Mouse (Mus musculus) embryonic facial prominence, embryonic 10.5 days (tissue): ENCODE data around the gene Fbxw11. TPM values are rescaled to one million over a fixed set of nuclear protein-coding genes. Genes with fewer than 3 reads are reported as not detected.
A peak's percentile ranks its signal among the peaks of the same experiment; 100 is the strongest.
"Not testable (repeated sequence)": the region's sequence is repeated elsewhere in the genome, so short reads cannot be mapped to it uniquely, and the experiment has no call there.

ENCODE experiments used
- DNase-seq: peaks from one replicate; pipeline ENCODE4 v3.0.0-alpha.2; 2017; ENCODE audit warnings: low spot score
- H3K27ac ChIP-seq: fragments of 300-500 bp; sonication (generic); replicated peaks from 2 replicates; pipeline ENCODE4 v1.5.1; 2016; ENCODE audit warnings: mild to moderate bottlenecking
- H3K27me3 ChIP-seq: fragments of 300-500 bp; sonication (generic); replicated peaks from 2 replicates; pipeline ENCODE4 v1.6.1; 2016; ENCODE audit warnings: low read depth, mild to moderate bottlenecking; ENCODE audit not compliant: poor library complexity, severe bottlenecking
- H3K36me3 ChIP-seq: fragments of 300-500 bp; sonication (generic); replicated peaks from 2 replicates; pipeline ENCODE4 v1.6.1; 2016; ENCODE audit warnings: mild to moderate bottlenecking, moderate library complexity
- H3K4me1 ChIP-seq: fragments of 300-500 bp; sonication (generic); 2 replicates; pipeline ENCODE4 v1.6.1; 2016
- H3K4me3 ChIP-seq: fragments of 300-500 bp; sonication (generic); 2 replicates; pipeline ENCODE4 v1.5.1; 2016; ENCODE audit warnings: mild to moderate bottlenecking, moderate library complexity
- H3K9me3 ChIP-seq: fragments of 300-500 bp; sonication (generic); 2 replicates; pipeline ENCODE4 v1.6.1; 2016; ENCODE audit warnings: mild to moderate bottlenecking
- WGBS: fragments of 180-500 bp; shearing (Covaris S2); methylation state at CpG from one replicate; pipeline ENCODE4 v1.1.7; 2016; 5-methylcytosine and 5-hydroxymethylcytosine counted together
- polyA plus RNA-seq: library from polyadenylated mRNA; unstranded; fragments of >200 nt; fragmentation: Nextera tagmentation; extraction: Ambion mirVana; gene quantifications from 2 replicates; pipeline ENCODE4 v1.2.1, GENCODE M21; 2016

Gene Fbxw11
- polyA plus RNA-seq, 1 experiment from 2014 or later, result 88.8 TPM

- Histone ChIP-seq H3K4me3 (peak overlapping the region; percentile 33; the same call in 1 of the 2 replicates), H3K36me3 (no peaks in the 10 kb centered on the region), H3K27ac (peak overlapping the region; percentile 48; the same call in 1 of the 2 replicates), H3K9me3 (no peaks in the 10 kb centered on the region), H3K4me1 (peaks cover 47% of the 10 kb centered on the region), H3K27me3 (no peaks in the 10 kb centered on the region)
- 15% methylated on average over 11 of the region's 11 CpGs for WGBS
- DNase-seq, result peak; percentile 67
These were observed 27.0 kb upstream of the Fbxw11 start for GRCm38 (mm10) chr11:32615561-32615960.

- Histone ChIP-seq H3K4me3 (no peak overlapping the region), H3K36me3 (no peaks in the 10 kb centered on the region), H3K27ac (peak overlapping the region; percentile 48; the same call in 1 of the 2 replicates), H3K27me3 (no peaks in the 10 kb centered on the region), H3K9me3 (no peaks in the 10 kb centered on the region), H3K4me1 (peaks cover 46% of the 10 kb centered on the region)
- WGBS, result 70% methylated on average over 6 of the region's 6 CpGs
- DNase-seq, result no peak
These were observed 26.4 kb upstream of the Fbxw11 start for GRCm38 (mm10) chr11:32616091-32616490.

- no peak overlapping the region for H3K4me3 ChIP-seq
- 75% methylated on average over 1 of the region's 1 CpGs for WGBS
These were observed 24.5 kb upstream of the Fbxw11 start for GRCm38 (mm10) chr11:32618036-32618435.

GRCm38 (mm10) chr11:32618641-32619040, 23.9 kb upstream of the Fbxw11 start:
- WGBS, result 82% methylated on average over 5 of the region's 5 CpGs

More at GRCm38 (mm10) chr11:32618036-32618435, 24.5 kb upstream of the Fbxw11 start:
- Histone ChIP-seq H3K9me3 (no peaks in the 10 kb centered on the region), H3K4me1 (peaks cover 48% of the 10 kb centered on the region), H3K27me3 (no peaks in the 10 kb centered on the region), H3K27ac (no peak overlapping the region), H3K36me3 (no peaks in the 10 kb centered on the region)
- DNase-seq, result no peak

GRCm38 (mm10) chr11:32619257-32619816, 23.2 kb upstream of the Fbxw11 start:
- WGBS, result 46% methylated on average over 8 of the region's 8 CpGs
- Histone ChIP-seq H3K27ac (peak overlapping the region; percentile 83), H3K9me3 (no peaks in the 10 kb centered on the region), H3K4me1 (peaks cover 57% of the 10 kb centered on the region), H3K4me3 (peak overlapping the region; percentile 34; the same call in 1 of the 2 replicates), H3K36me3 (no peaks in the 10 kb centered on the region), H3K27me3 (no peaks in the 10 kb centered on the region)
- DNase-seq, result peak; percentile 61

More at GRCm38 (mm10) chr11:32618641-32619040, 23.9 kb upstream of the Fbxw11 start:
- H3K36me3 ChIP-seq, DNase-seq, H3K9me3 ChIP-seq, H3K4me3 ChIP-seq, H3K27me3 ChIP-seq: not testable (repeated sequence)
- Histone ChIP-seq H3K4me1 (peaks cover 54% of the 10 kb centered on the region), H3K27ac (peak overlapping the region; percentile 83; the same call in 1 of the 2 replicates)

GRCm38 (mm10) chr11:32619866-32620456, 22.6 kb upstream of the Fbxw11 start:
- Histone ChIP-seq H3K27me3 (no peaks in the 10 kb centered on the region), H3K9me3 (no peaks in the 10 kb centered on the region), H3K36me3 (no peaks in the 10 kb centered on the region), H3K27ac (peak overlapping the region; percentile 83), H3K4me3 (no peak overlapping the region), H3K4me1 (peaks cover 53% of the 10 kb centered on the region)
- DNase-seq, result no peak
- 82% methylated on average over 6 of the region's 6 CpGs for WGBS

GRCm38 (mm10) chr11:32621831-32622478, 20.6 kb upstream of the Fbxw11 start:
- Histone ChIP-seq H3K27me3 (no peaks in the 10 kb centered on the region), H3K27ac (no peak overlapping the region), H3K9me3 (no peaks in the 10 kb centered on the region), H3K36me3 (no peaks in the 10 kb centered on the region), H3K4me3 (no peak overlapping the region), H3K4me1 (peaks cover 40% of the 10 kb centered on the region)
- no peak for DNase-seq
- WGBS, result 81% methylated on average over 12 of the region's 12 CpGs

GRCm38 (mm10) chr11:32622479-32623190, 19.9 kb upstream of the Fbxw11 start:
- no peaks in the 10 kb centered on the region for H3K9me3 ChIP-seq
- peaks cover 40% of the 10 kb centered on the region for H3K4me1 ChIP-seq
- H3K27me3 ChIP-seq, result no peaks in the 10 kb centered on the region
- WGBS, result 87% methylated on average over 13 of the region's 13 CpGs
- DNase-seq, result no peak
- no peak overlapping the region for H3K4me3 ChIP-seq
- H3K27ac ChIP-seq, result no peak overlapping the region
- H3K36me3 ChIP-seq, result no peaks in the 10 kb centered on the region

- WGBS, result 79% methylated on average over 5 of the region's 5 CpGs
- H3K4me3 ChIP-seq, result no peak overlapping the region
- H3K36me3 ChIP-seq, result no peaks in the 10 kb centered on the region
- no peaks in the 10 kb centered on the region for H3K27me3 ChIP-seq
- DNase-seq, result no peak
- peaks cover 39% of the 10 kb centered on the region for H3K4me1 ChIP-seq
- H3K9me3 ChIP-seq, result no peaks in the 10 kb centered on the region
- no peak overlapping the region for H3K27ac ChIP-seq
These were observed 19.3 kb upstream of the Fbxw11 start for GRCm38 (mm10) chr11:32623236-32623635.

- Histone ChIP-seq H3K4me3 (no peak overlapping the region), H3K27me3 (no peaks in the 10 kb centered on the region), H3K27ac (no peak overlapping the region), H3K4me1 (peaks cover 34% of the 10 kb centered on the region), H3K9me3 (no peaks in the 10 kb centered on the region), H3K36me3 (no peaks in the 10 kb centered on the region)
- WGBS, result 73% methylated on average over 6 of the region's 6 CpGs
- no peak for DNase-seq
These were observed 18.6 kb upstream of the Fbxw11 start for GRCm38 (mm10) chr11:32623912-32624311.

- no peaks in the 10 kb centered on the region for H3K27me3 ChIP-seq
- no peak overlapping the region for H3K4me3 ChIP-seq
- WGBS, result 59% methylated on average over 1 of the region's 1 CpGs
- no peaks in the 10 kb centered on the region for H3K9me3 ChIP-seq
- H3K27ac ChIP-seq, result no peak overlapping the region
- peak; percentile 44 for DNase-seq
- H3K4me1 ChIP-seq, result peaks cover 20% of the 10 kb centered on the region
- H3K36me3 ChIP-seq, result no peaks in the 10 kb centered on the region
These were observed 16.8 kb upstream of the Fbxw11 start for GRCm38 (mm10) chr11:32625677-32626076.

GRCm38 (mm10) chr11:32626079-32626478, 16.4 kb upstream of the Fbxw11 start:
- no peak for DNase-seq
- Histone ChIP-seq H3K4me1 (peaks cover 20% of the 10 kb centered on the region), H3K9me3 (no peaks in the 10 kb centered on the region), H3K27ac (no peak overlapping the region), H3K27me3 (no peaks in the 10 kb centered on the region), H3K4me3 (no peak overlapping the region), H3K36me3 (no peaks in the 10 kb centered on the region)
- 80% methylated on average over 6 of the region's 6 CpGs for WGBS
